Mouse (Mus musculus): ENCODE data around the gene Sprr3.
"Not testable (repeated sequence)": the region's sequence is repeated elsewhere in the genome, so short reads cannot be mapped to it uniquely, and the experiment has no call there.

Sprr3 gene

GRCm38 (mm10) chr3:92458620-92459019 is at the start of gene Sprr3:
Gene Sprr3 (minus strand): TSS chr3:92458720.
- no peak for DNase-seq (ENCODE audit: low read depth, low spot score)

DNA sequence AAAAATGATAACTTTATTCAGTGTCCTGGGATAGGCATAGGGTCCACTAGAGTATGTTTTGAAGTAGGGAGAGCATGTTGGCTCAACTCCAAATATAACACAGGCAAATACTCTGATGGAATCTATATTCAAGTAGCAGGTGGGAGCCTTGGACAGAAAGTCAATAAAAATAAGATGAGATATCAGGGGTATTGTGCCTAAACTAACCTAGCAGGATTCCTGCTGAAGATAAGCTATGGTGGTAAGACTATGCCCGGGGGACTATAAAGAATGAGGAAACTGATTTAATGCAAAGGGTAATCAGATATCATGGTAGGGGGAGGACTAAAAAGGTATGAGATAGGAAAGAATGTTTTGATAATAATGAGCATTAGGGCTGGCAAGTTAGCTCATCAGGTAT is 49.7 kb upstream of the Sprr3 start:
- no peak for DNase-seq (ENCODE audit: low read depth, low spot score)

GRCm38 (mm10) chr3:92503528-92503927 is 45.0 kb upstream of the Sprr3 start:
- no peak for DNase-seq (ENCODE audit: low read depth, low spot score)

GRCm38 (mm10) chr3:92500393-92500792 is 41.9 kb upstream of the Sprr3 start, which contains the start of gene Sprr4:
Gene Sprr4 (minus strand): TSS chr3:92500493.
- DNase-seq (ENCODE audit: low read depth, low spot score), result no peak

DNA sequence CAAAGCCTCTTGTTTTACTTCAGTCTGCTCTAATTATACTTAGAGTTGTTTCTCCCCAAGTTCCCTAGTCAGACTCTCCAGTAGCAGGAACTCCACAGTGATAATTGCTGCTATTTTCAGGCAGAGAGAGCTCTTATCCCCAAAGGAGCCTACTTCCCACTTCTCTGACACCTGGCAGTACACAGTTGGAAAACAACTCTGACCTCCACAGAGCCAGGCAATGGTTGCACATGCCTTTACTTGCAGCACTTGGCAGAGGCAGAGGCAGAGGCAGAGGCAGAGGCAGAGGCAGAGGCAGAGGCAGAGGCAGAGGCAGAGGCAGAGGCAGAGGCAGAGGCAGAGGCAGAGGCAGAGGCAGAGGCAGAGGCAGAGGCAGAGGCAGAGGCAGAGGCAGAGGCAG is 31.7 kb upstream of the Sprr3 start:
- not testable (repeated sequence) for DNase-seq (ENCODE audit: low read depth, low spot score)

GRCm38 (mm10) chr3:92486307-92486706 is 27.8 kb upstream of the Sprr3 start:
- DNase-seq (ENCODE audit: low read depth, low spot score), result no peak

- no peak for DNase-seq (ENCODE audit: low read depth, low spot score)
Measured at GRCm38 (mm10) chr3:92485863-92486262, 27.3 kb upstream of the Sprr3 start, which contains the start of gene Sprr1a. Gene Sprr1a (minus strand): TSS chr3:92485895.

DNA sequence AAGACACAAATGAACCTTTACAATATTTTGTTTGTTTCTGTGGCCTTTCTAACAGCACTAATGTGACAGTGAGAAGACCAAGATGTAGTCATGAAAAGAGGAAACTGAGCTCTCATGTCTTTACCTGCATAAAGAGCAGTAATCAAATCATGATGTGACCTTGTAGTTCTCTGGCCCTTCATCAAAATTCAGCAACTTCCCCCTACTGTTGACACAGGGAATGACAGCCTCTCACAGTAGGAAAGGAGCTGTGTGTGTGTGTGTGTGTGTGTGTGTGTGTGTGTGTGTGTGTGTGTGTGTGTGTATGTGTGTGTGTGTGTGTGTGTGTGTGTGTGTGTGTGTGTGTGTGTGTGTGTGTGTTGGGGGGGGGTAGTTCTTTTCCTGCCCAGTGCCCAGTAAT is 22.7 kb upstream of the Sprr3 start:
- DNase-seq (ENCODE audit: low read depth, low spot score), result not testable (repeated sequence)

DNA sequence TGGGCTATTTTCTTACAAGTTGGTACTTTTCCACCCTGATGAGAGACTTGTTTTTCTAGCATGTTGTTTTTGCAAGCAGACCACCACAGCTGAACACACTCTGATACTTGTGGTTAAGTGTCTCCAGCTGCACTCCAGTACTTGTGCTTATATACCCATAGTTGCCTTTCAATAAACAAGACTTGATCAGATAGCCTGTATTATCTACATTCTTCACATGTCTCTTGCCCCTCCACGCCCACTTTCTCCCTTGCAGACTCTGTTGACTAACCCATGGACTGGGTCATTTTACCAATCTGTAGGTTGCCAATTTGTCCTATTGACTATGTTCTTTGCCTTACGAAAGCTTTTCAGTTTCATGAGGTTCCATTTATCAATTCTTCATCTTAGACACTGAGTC is 11.6 kb upstream of the Sprr3 start:
- DNase-seq (ENCODE audit: low read depth, low spot score), result no peak

GRCm38 (mm10) chr3:92467424-92467823 is 8.9 kb upstream of the Sprr3 start:
- DNase-seq (ENCODE audit: low read depth, low spot score), result no peak

DNA sequence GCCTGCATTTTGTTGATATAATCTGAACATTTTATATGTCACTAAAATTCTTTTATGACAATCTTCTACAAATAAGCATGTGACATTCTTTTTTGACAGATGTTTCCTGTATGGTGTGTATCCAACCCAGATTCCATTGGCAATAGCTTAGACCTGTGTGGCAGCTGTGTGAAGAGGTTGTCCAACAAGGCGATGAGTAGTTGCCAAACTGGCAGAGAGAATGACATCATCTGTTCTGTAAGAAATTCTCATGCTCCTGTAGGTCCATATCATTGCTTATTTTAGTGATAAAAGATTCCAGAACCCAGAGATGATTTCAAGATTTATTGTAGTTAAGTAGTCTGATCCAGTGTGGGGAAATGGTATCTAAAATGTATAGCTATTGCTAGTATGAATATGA is 8.1 kb upstream of the Sprr3 start:
- no peak for DNase-seq (ENCODE audit: low read depth, low spot score)

GRCm38 (mm10) chr3:92455151-92455550 is 3.4 kb downstream of the Sprr3 start:
- DNase-seq (ENCODE audit: low read depth, low spot score), result no peak

GRCm38 (mm10) chr3:92440177-92440576 is 18.3 kb downstream of the Sprr3 start:
- DNase-seq (ENCODE audit: low read depth, low spot score), result no peak

DNA sequence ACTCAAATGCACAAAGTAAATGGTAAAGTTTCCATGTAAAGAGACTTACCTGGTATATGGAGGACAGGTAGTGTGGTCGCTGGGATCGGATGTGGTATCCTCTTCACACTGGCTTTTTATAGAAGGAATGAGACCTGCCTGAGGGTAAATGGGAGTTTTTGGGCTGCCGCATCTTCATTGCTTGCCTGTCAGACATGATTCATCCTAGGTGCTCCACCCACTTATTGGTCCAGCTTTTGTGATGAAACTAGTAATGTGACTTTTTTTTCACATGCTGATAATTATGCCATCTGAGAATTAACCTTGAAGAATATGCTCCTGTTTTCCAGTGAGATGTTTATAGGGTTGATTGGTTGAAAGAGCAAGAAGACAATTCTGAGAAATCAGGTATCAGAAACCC is 19.8 kb downstream of the Sprr3 start, which contains the start of gene Sprr1b:
Gene Sprr1b, minus strand, starts transcription at position 101 of the 400 bp plus-strand sequence.
- no peak for DNase-seq (ENCODE audit: low read depth, low spot score)

DNA sequence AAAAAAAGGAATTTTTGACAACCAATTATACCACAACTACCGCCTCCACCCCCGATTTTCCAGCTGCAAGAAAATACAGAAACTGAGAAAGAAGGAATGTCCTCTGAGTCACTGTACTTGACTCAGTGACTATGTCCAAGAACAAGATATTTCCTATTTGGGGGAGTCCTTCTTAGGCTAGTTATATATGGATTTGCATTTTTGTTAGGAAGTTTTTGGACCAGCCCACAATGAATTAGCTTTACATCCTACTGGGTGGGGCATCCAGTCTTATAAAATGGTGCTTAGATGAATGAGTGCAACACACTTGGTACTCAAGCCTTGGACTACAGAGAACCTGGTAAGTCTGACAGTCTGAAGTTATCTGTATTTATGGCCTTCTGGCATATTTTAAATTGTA is 26.2 kb downstream of the Sprr3 start, which contains the start of gene Sprr2k:
Gene Sprr2k, plus strand, starts transcription at position 301 of the 400 bp plus-strand sequence.
- no peak for DNase-seq (ENCODE audit: low read depth, low spot score)

- no peak for DNase-seq (ENCODE audit: low read depth, low spot score)
Measured at GRCm38 (mm10) chr3:92429323-92429722, 29.2 kb downstream of the Sprr3 start, which contains the start of gene Gm9774. Gene Gm9774 (minus strand): TSS chr3:92429423.

DNA sequence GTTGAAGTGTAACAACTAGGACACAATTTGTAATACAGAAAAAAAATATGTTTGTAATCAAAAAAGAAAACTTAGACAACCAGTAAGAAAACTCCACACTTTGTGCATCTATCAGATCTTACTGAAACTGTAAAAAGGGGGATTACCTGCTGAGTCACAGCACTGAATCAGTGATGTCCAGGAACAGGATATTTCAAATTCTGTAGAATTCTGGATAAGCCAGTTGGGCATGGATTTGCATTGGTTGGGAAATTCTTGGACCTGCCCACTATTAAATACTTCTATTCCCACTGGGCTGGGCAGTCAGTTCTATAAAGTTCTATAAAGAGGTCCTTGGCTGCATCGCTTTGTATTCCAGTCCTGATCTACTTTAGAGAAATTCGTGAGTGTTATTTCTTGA is 40.7 kb downstream of the Sprr3 start, which contains the start of gene Sprr2j-ps:
Gene Sprr2j-ps, plus strand, starts transcription at position 301 of the 400 bp plus-strand sequence.
- no peak for DNase-seq (ENCODE audit: low read depth, low spot score)

DNA sequence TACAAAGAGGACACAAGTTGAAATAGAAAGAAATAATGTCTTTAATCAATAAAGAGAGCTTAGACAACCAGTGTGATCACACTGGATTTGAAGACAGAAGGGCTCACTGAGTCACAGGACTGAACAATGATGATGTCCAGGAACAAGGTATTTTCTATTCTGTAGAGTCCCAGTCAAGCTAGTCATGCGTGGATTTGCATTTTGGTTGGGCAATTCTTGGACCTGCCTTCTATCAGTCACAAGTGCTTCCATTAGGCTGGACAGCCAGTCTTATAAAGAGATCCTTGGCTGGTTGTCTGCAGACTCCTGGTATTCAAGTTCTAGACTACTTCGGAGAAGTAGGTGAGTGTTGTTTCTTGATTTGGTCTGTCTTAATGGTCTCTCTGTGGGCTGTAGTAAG is 50.8 kb downstream of the Sprr3 start, which contains the start of gene Sprr2i:
Gene Sprr2i, plus strand, starts transcription at position 301 of the 400 bp plus-strand sequence.
- no peak for DNase-seq (ENCODE audit: low read depth, low spot score)
